Mouse (Mus musculus) adrenal gland, postnatal 14 days (tissue): ENCODE results near the gene Ttc39b. TPM values are rescaled to one million over a fixed set of nuclear protein-coding genes. Genes with fewer than 3 reads are reported as not detected.

Experiments used
- DNase-seq: peaks from one replicate; pipeline ENCODE4 v3.0.0; 2021; ENCODE audit warnings: mixed read lengths
- total RNA-seq: library from RNA; stranded (reverse); gene quantifications from 2 replicates; pipeline ENCODE4 v1.2.3, GENCODE M21; 2021

Ttc39b gene
- total RNA-seq, 1 experiment from 2014 or later, result 19.1 TPM

GRCm38 (mm10) chr4:83317826-83318348 is 6.2 kb downstream of the Ttc39b start:
- no peak for DNase-seq

DNA sequence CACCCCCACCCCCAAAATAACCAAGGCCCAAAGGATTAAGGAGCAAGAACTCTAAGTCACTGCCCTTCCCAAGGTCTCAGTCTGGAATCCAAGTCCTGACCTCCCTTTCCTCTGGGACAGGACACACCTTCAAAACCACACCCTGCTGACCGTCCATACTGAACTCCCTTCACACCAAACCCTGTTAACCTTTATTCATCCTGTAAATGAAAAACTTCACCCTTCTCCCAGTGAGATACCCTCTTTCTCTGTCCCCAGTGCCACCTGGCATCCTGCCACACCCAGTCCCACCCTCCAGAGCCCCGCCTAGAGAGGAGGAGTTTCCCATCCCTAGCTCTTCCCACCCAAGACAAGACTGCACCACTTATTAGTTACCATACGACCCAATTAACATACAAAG is 7.3 kb downstream of the Ttc39b start:
- DNase-seq, result no peak

DNA sequence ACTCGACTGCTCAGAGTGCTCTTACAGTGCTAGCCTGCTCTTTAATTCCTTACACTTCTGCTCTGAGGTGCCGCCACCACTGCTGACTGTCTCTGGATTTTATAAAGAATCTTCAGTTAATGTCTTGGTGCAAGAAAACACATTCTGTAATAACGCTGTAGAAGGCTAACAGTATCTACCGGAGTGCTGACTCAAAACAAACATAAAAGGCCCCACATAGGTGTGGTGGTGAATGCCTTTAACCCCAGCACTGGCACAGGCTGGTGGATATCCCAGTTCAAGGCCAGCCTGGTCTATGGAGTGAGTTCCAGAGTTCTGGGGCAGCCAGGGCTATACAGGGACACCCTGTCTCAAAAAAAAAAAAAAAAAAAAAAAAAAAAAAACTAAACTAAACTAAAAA is 8.1 kb downstream of the Ttc39b start:
- DNase-seq, result no peak

- DNase-seq, result peak; percentile 65
Measured at GRCm38 (mm10) chr4:83314922-83315881, 8.9 kb downstream of the Ttc39b start.

- DNase-seq, result no peak
Measured at GRCm38 (mm10) chr4:83314261-83314793, 9.7 kb downstream of the Ttc39b start.

GRCm38 (mm10) chr4:83312336-83312735 is 11.7 kb downstream of the Ttc39b start:
- DNase-seq, result no peak

GRCm38 (mm10) chr4:83311481-83311880 is 12.6 kb downstream of the Ttc39b start:
- DNase-seq, result no peak

DNA sequence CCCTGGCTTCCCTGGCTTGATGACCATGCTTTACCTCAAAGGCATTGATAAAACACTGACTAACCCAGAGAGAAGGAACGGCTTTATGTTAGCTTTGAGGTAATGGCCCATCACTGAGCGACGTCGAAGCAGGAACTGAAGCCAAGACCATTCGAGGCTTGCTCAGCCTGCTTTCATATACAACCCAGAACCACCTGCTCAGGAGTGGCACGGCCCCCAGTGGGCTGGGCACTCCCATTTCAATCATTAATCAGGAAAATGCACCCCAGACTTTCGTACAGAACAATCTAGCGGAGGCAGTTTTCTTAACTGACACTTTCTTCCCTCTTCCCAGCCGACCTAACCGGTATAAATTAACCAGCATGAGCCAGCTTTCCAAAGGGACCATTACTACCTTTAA is 13.1 kb downstream of the Ttc39b start:
- DNase-seq, result no peak

- peak; percentile 9 for DNase-seq
Measured at GRCm38 (mm10) chr4:83308914-83309313, 15.1 kb downstream of the Ttc39b start.

DNA sequence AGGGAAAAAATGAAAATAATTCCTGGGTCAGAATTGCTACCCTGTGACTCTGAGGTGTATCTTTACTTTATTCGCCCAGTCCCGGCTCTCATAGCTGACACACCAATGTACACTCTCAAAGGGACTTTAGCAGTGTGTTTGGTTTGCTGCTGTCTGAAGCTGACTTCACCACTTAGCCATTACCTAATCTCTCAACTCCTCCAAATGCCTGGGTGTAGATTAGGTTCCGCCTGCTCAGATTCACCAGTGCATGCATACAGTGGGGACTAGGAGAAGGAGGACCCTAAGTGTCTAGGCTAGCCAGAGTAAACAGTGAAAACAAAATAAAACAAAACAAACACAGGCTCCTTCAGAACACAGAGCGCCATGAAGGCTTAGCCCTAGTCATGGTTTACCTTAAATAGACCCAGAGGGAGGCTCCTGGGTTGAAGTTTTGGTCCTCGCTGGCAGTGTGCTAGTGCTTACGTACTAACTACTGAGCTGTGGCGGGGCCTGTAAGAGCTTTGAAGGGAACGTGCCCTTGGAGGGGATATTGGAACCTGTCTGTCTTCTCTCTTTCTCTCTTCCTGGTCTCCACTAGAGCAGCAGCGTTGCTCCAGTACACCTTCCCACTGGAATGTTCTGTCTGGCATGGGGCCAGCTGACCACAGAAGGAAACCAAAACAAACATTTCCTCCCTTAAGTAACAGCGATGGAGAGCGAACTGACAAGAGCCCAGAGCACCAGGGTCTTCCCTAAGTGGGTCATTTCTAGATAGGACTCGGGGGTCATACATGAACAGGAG is 16.2 kb downstream of the Ttc39b start:
- DNase-seq, result peak; percentile 62

GRCm38 (mm10) chr4:83306879-83307278 is 17.2 kb downstream of the Ttc39b start:
- DNase-seq, result no peak

- DNase-seq, result no peak
Measured at GRCm38 (mm10) chr4:83305099-83305498, 19.0 kb downstream of the Ttc39b start.

- peak; percentile 84 for DNase-seq
Measured at GRCm38 (mm10) chr4:83302887-83303827, 20.9 kb downstream of the Ttc39b start.

GRCm38 (mm10) chr4:83302123-83302737 is 21.8 kb downstream of the Ttc39b start:
- peak; percentile 6 for DNase-seq

GRCm38 (mm10) chr4:83301713-83302112 is 22.3 kb downstream of the Ttc39b start:
- no peak for DNase-seq

DNA sequence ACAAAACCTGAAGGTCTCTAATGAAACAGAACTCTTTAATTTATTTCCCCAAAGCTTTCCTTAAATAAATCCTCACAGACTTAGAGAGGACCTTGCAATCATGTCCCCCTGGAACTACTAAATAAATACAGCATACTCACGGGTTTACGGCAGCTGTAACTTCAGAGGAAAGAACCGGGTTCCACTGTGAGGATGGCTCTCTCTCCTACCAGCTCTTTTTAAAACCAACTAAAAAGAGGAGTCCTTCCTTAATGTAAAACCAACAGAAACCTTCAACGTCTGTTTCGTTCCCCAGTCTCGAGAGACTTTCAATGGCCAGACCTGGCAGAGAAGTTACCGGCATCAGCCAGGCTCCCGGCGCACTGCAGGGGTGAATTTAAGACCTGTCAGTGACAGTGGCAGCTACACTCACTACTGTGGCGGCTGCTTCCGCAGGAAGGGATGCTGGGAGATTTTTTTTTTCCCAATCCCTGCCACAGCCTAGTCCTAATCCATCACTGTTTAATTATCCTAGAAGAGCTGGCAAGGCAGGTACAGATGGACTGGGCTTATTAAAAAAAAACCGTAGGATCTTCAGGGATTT is 39.2 kb downstream of the Ttc39b start:
- DNase-seq, result peak; percentile 75

DNA sequence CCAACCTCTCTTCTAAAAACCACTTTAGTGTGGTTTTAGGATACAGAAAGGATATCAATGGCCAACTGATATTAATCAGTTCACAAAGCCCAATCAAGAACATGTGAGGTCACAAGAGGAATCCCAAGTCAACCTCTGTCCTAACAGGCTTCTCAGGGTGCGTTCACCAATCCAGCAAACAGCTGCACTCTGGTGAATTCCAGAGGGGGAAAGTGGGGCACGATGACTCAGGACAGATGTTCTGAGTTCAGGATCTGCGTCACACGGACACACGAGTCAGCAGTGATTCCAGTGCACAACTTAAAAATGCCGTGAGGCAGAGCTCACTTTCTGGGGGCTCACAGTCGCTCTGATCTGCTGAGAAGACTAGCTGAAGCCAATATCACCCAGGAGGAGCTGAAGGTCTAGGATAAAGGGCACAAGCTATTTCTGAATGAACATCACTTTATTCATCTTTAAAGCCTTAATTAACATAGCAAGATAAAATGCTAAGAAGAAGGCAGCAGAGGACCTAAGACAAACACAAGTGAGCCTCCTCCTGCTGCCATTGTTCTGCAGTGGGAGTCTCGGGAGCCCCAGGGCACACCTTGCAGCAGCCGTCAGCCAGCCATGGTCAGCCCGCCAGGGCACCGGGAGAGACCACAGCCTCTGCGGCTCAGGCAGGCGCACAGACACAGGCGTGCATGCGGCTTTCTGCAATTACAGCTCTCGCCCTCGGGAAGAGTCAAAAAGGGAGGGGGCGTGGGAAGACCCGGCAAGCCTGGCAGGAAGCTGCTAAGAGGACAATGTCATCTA is 39.9 kb downstream of the Ttc39b start:
- DNase-seq, result peak; percentile 38

DNA sequence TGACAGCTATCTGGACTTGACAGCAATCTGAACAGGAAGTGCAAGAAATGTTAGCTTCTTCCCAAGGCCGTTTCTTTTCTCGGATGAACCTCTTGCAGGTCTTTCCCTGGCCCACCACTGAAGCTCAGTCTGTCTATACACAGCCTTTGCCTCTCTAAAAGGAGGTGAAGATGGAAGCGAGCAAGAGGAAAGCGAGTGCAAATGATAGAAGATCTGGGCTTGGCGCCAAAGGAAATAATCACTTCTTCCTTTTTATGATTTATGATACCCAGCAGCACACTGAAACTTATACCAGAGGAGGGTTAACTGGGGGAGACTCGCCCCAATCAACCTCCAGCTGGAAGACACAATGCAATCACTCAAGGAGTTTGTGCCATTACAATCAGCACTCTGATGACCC is 41.6 kb downstream of the Ttc39b start:
- DNase-seq, result no peak

DNA sequence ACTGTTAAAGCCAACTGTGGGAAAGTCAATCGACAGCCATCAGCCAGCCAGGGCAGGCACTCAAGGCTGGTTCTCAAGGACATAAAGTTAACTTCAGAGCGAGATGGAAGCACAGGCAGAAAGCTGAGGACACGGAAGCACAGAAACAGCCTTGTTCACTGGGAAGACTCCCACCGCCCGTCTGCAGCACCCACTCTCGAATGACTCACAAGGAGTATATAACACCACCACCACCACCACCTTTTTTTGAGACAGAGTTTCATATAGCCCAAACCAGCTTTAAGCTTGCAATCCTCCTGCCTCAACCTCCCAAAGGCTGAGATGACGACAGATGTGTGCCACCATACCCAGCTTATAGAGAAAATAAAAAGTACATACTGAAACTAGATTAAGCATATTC is 44.8 kb downstream of the Ttc39b start:
- no peak for DNase-seq

DNA sequence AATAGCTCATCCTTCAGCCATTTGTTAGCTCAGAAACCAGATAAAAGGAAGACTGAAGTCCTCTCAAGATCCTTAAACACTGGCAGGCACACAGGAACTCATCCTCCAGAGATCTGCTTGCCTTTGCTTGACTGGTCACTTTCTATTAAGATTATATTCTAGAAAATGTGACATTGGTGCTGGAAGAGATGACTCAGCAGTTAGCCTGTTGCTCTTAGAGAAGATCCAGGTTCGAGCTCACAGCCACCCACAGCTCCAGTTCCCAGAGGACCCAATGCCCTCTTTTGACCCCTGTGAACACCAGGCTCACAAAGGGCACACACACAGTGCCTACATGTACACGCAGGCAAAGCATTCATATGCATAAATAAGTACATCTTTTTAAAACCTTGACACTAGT is 49.8 kb downstream of the Ttc39b start:
- DNase-seq, result no peak
